Mouse (Mus musculus): ENCODE results near the gene Pheta1.
A peak's percentile ranks its signal among the peaks of the same experiment; 100 is the strongest.

DNA sequence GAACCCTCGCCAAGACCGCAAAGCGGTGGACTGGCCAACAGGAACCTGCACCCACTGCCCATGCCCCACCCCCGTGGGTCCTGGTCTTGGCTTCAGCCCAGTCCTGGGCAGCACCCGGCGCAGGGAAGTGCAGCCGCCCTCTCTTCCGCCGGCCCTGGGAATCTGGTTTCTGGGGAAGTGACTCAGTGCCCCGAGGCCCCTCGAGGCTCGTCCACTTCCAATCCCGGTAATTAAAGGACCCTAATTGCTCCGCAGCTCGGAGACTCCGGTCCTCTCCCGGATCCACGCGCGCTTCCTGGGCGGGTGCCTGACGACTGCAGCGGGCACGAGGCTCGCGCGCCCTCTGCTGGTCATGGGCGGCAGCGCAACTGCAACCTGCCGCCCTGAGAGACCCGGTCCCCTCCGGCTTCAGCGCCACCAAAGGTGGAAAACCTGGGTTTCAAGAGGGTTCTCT, 6.1 kb upstream of the Pheta1 start:
- TF ChIP-seq CTCF (IDR thresholded peaks at IDR 0.05; ENCODE audit: borderline replicate concordance, insufficient read depth, low read depth, low read length) (peak; percentile 88), POLR2A (IDR thresholded peaks at IDR 0.05; ENCODE audit: borderline replicate concordance, insufficient read depth, low read length) (0 out of 2 replicates have a peak, but pooled peaks have one; percentile 14)
